Mouse (Mus musculus): ENCODE measurements around the gene Utp15.

- TF ChIP-seq CTCF (conservative IDR thresholded peaks at IDR 0.05 in 1 of 2, IDR thresholded peaks at IDR 0.05 in 1 of 2; ENCODE audit: low read depth in 2 of 2, low read length in 2 of 2), result no peak
- TF ChIP-seq TCF12 (IDR thresholded peaks at IDR 0.05; ENCODE audit: low read depth, low read length), result no peak
- no peak for TF ChIP-seq EP300 (IDR thresholded peaks at IDR 0.05; ENCODE audit: low read length)
- TF ChIP-seq RAD21 (IDR thresholded peaks at IDR 0.05; ENCODE audit: low read depth, low read length), result no peak
- TF ChIP-seq USF2 (conservative IDR thresholded peaks at IDR 0.05; ENCODE audit: low read depth, low read length), result no peak
- no peak for TF ChIP-seq POLR2A (IDR thresholded peaks at IDR 0.05; ENCODE audit: low read depth, low read length)
- TF ChIP-seq SIN3A (IDR thresholded peaks at IDR 0.05; ENCODE audit: low read length), result no peak
- TF ChIP-seq NRF1 (IDR thresholded peaks at IDR 0.05; ENCODE audit: low read depth, low read length), result no peak
- TF ChIP-seq MYC (IDR thresholded peaks at IDR 0.05; ENCODE audit: low read depth, low read length), result no peak
These were observed 52.7 kb downstream of the Utp15 start for GRCm38 (mm10) chr13:98210137-98210536.

Measured in CH12.LX (cell line).